Comparison of ENCODE assay signal across 7 mouse cellular contexts in genomic region chr8:71725122-71725924, GRCm38 (mm10). TPM values are rescaled to one million over a fixed set of nuclear protein-coding genes. Genes with fewer than 3 reads are reported as not detected.
A peak's percentile ranks its signal among the peaks of the same experiment; 100 is the strongest.
DNase-seq lines count a peak whose midpoint lies in the region; ATAC-seq and TF ChIP-seq lines count a peak whose summit lies in the region.

Fcho1 (minus strand) TSS chr8:71725716.

- no peaks in the 10 kb centered on the region for H3K36me3 ChIP-seq in intestine, postnatal 0 days (ENCODE audit: control insufficient read depth, insufficient read depth)

- H3K4me2 ChIP-seq in intestine, postnatal 0 days (replicated peaks; ENCODE audit: low read depth): peak within 1 kb of the TSS; percentile 91

- intact Hi-C loops in gastrocnemius, postnatal 14 days (cut with DNase I; ENCODE audit: low total_unique reads): no loop called here
- intact Hi-C loops in left cerebral cortex, postnatal 36 days (cut with DNase I): no loop called here

- peak; percentile 88 for DNase-seq in adrenal gland, postnatal 14 days
- peak; percentile 55 for DNase-seq in gastrocnemius, postnatal 14 days
- peak; percentile 73 to 85 for DNase-seq in left cerebral cortex, postnatal 36 days (ENCODE audit: low spot score in 2 of 2)
- peak; percentile 86 for DNase-seq in mesoderm, embryonic 11.5 days (ENCODE audit: low read depth, low spot score)
- peak; percentile 84 for DNase-seq in right cerebral cortex, postnatal 4 days

- H3K4me1 ChIP-seq in cortical plate, adult 2 months (ENCODE audit: control insufficient read depth, insufficient read depth, low read length): peaks cover 6% of the 10 kb centered on the region
- H3K4me1 ChIP-seq in intestine, postnatal 0 days (replicated peaks; ENCODE audit: control insufficient read depth, insufficient read depth, low read length): 0 out of 2 replicates have a peak, but pooled peaks cover 5% of the 10 kb centered on the region

- peak within 1 kb of the TSS; percentile 31; the same call in 1 of the 2 replicates for H3K9ac ChIP-seq in intestine, postnatal 0 days (ENCODE audit: low read depth, low read length)

- H3K9me3 ChIP-seq in intestine, postnatal 0 days (ENCODE audit: control insufficient read depth): no peaks in the 10 kb centered on the region

- TF ChIP-seq CTCF in cortical plate, adult 2 months (IDR thresholded peaks at IDR 0.05; ENCODE audit: extremely low read depth, insufficient read depth, low read length): no peak
- no peak for TF ChIP-seq CTCF in intestine, postnatal 0 days (IDR thresholded peaks at IDR 0.05; ENCODE audit: low read depth)

- H3K4me3 ChIP-seq in cortical plate, adult 2 months (ENCODE audit: insufficient read depth, low read length): peak within 1 kb of the TSS; percentile 64
- H3K4me3 ChIP-seq in intestine, postnatal 0 days (ENCODE audit: low read depth, low read length): peak within 1 kb of the TSS; percentile 54

- 2% methylated on average over 54 of the region's 54 CpGs for WGBS in intestine, postnatal 0 days

- H3K27ac ChIP-seq in cortical plate, adult 2 months (ENCODE audit: insufficient read depth, low read length): peak within 1 kb of the TSS; percentile 36
- H3K27ac ChIP-seq in intestine, postnatal 0 days (ENCODE audit: low read depth, low read length): no peak within 1 kb of the TSS

- peaks cover 9% of the 10 kb centered on the region; the same call in 1 of the 2 replicates for H3K27me3 ChIP-seq in intestine, postnatal 0 days (replicated peaks; ENCODE audit: control insufficient read depth, insufficient read depth, low read length)

- ATAC-seq in intestine, postnatal 0 days: peak; percentile 87

- TF ChIP-seq POLR2A in cortical plate, adult 2 months (IDR thresholded peaks at IDR 0.05; ENCODE audit: extremely low read depth, insufficient read depth, low read length): peak; percentile 31; the same call in 1 of the 2 replicates

RNA-seq across cellular contexts. Expression of gene Fcho1, which starts in this region (rescaled TPM):
- total RNA-seq in adrenal gland, postnatal 14 days (2021): 5.4 and 13.9 TPM in 2 replicates
- polyA plus RNA-seq in cortical plate, adult 2 months (2012; rRNA removed): 218 and 247 TPM in 2 replicates
- total RNA-seq in gastrocnemius, postnatal 14 days (2021): under 1 TPM; 0.39 to 0.53 TPM
- 2.2 and 2.5 TPM in 2 replicates for polyA plus RNA-seq in intestine, postnatal 0 days (2015; fragmentation: Nextera tagmentation; extraction: Ambion mirVana)
- 100 to 1,000 TPM; 156 to 193 TPM for total RNA-seq in left cerebral cortex, postnatal 36 days (2021)

Comparison
In these comparisons a context has a peak if more than half of its experiments do, and no peak if none do; other contexts are left out.
1. RNA of gene Fcho1 (total RNA-seq): 156 to 193 TPM in left cerebral cortex, postnatal 36 days; 5.4 to 13.9 TPM in adrenal gland, postnatal 14 days and 0.39 to 0.53 TPM in gastrocnemius, postnatal 14 days; every median in the first group is over 10 times any median in the second.
2. RNA of gene Fcho1 (polyA plus RNA-seq): 218 to 247 TPM in cortical plate, adult 2 months; 2.2 to 2.5 TPM in intestine, postnatal 0 days; every median in the first group is over 10 times any median in the second.
3. Peak in DNase-seq in gastrocnemius, postnatal 14 days; RNA of the gene not detected or under 1 TPM.
4. Peak in every context shown above with its lines, with median percentiles within 50 percentile points of each other: DNase-seq.